Mouse (Mus musculus): ENCODE results near the gene Lgmn. TPM values are rescaled to one million over a fixed set of nuclear protein-coding genes. Genes with fewer than 3 reads are reported as not detected.

Lgmn gene
- polyA plus RNA-seq, 1 experiment from 2014 or later, result 47.2 TPM

- Histone ChIP-seq H3K27ac (no peak overlapping the region), H3K27me3 (replicated peaks) (no peaks in the 10 kb centered on the region), H3K4me3 (no peak overlapping the region), H3K4me2 (no peak overlapping the region), H3K4me1 (peaks cover 10% of the 10 kb centered on the region; the same call in 1 of the 2 replicates), H3K36me3 (peaks cover 63% of the 10 kb centered on the region), H3K9ac (no peak overlapping the region), H3K9me3 (replicated peaks) (no peaks in the 10 kb centered on the region)
- ATAC-seq, result peak; percentile 39; the same call in 1 of the 2 replicates
- WGBS (ENCODE audit: insufficient replicate concordance), result 60% methylated on average over 4 of the region's 4 CpGs
These were observed 80.2 kb downstream of the Lgmn start for GRCm38 (mm10) chr12:102359390-102359789.

GRCm38 (mm10) chr12:102356781-102357180 is 82.8 kb downstream of the Lgmn start:
- no peak for ATAC-seq
- Histone ChIP-seq H3K9me3 (replicated peaks) (no peaks in the 10 kb centered on the region), H3K4me3 (no peak overlapping the region), H3K36me3 (peaks cover 61% of the 10 kb centered on the region), H3K9ac (no peak overlapping the region), H3K4me1 (peaks cover 20% of the 10 kb centered on the region), H3K4me2 (no peak overlapping the region), H3K27me3 (replicated peaks) (no peaks in the 10 kb centered on the region), H3K27ac (no peak overlapping the region)
- WGBS (ENCODE audit: insufficient replicate concordance), result 58% methylated on average over 1 of the region's 1 CpGs

- no peak overlapping the region for H3K4me3 ChIP-seq
- H3K27me3 ChIP-seq (replicated peaks), result no peaks in the 10 kb centered on the region
- no peak for ATAC-seq
- H3K9me3 ChIP-seq (replicated peaks), result no peaks in the 10 kb centered on the region
- H3K36me3 ChIP-seq, result peaks cover 51% of the 10 kb centered on the region
- peaks cover 28% of the 10 kb centered on the region for H3K4me1 ChIP-seq
- H3K9ac ChIP-seq, result no peak overlapping the region
- H3K27ac ChIP-seq, result no peak overlapping the region
- H3K4me2 ChIP-seq, result peak overlapping the region; percentile 2; the same call in 1 of the 2 replicates
These were observed 83.8 kb downstream of the Lgmn start for GRCm38 (mm10) chr12:102355784-102356183.

- 34% methylated on average over 10 of the region's 10 CpGs for WGBS (ENCODE audit: insufficient replicate concordance)
- no peaks in the 10 kb centered on the region for H3K9me3 ChIP-seq (replicated peaks)
- peaks cover 30% of the 10 kb centered on the region for H3K4me1 ChIP-seq
- no peak overlapping the region for H3K4me2 ChIP-seq
- no peaks in the 10 kb centered on the region for H3K27me3 ChIP-seq (replicated peaks)
- H3K4me3 ChIP-seq, result no peak overlapping the region
- peaks cover 37% of the 10 kb centered on the region for H3K36me3 ChIP-seq
- peak; percentile 69 for ATAC-seq
- peak overlapping the region; percentile 36; the same call in 1 of the 2 replicates for H3K27ac ChIP-seq
- 0 out of 2 replicates have a peak overlapping the region, but pooled peaks have one; percentile 17 for H3K9ac ChIP-seq
These were observed 85.3 kb downstream of the Lgmn start for GRCm38 (mm10) chr12:102354126-102354984.

- no peak overlapping the region for H3K4me2 ChIP-seq
- no peaks in the 10 kb centered on the region for H3K27me3 ChIP-seq (replicated peaks)
- no peak overlapping the region for H3K9ac ChIP-seq
- H3K4me3 ChIP-seq, result no peak overlapping the region
- WGBS (ENCODE audit: insufficient replicate concordance), result 33% methylated on average over 1 of the region's 1 CpGs
- peaks cover 19% of the 10 kb centered on the region for H3K36me3 ChIP-seq
- no peak overlapping the region for H3K27ac ChIP-seq
- ATAC-seq, result no peak
- H3K9me3 ChIP-seq (replicated peaks), result no peaks in the 10 kb centered on the region
- H3K4me1 ChIP-seq, result peaks cover 25% of the 10 kb centered on the region
These were observed 88.6 kb downstream of the Lgmn start for GRCm38 (mm10) chr12:102350997-102351396.

GRCm38 (mm10) chr12:102348447-102348846 is 91.2 kb downstream of the Lgmn start:
- WGBS (ENCODE audit: insufficient replicate concordance), result 73% methylated on average over 6 of the region's 6 CpGs
- peaks cover 12% of the 10 kb centered on the region for H3K4me1 ChIP-seq
- no peak for ATAC-seq
- H3K27me3 ChIP-seq (replicated peaks), result no peaks in the 10 kb centered on the region
- no peak overlapping the region for H3K4me3 ChIP-seq
- no peak overlapping the region for H3K9ac ChIP-seq
- no peak overlapping the region for H3K27ac ChIP-seq
- H3K4me2 ChIP-seq, result no peak overlapping the region
- H3K36me3 ChIP-seq, result peaks cover 7% of the 10 kb centered on the region
- H3K9me3 ChIP-seq (replicated peaks), result no peaks in the 10 kb centered on the region

- 0 out of 2 replicates have a peak, but pooled peaks cover under 1% of the 10 kb centered on the region for H3K36me3 ChIP-seq
- 3% methylated on average over 1 of the region's 1 CpGs for WGBS (ENCODE audit: insufficient replicate concordance)
- H3K4me2 ChIP-seq, result no peak overlapping the region
- no peak overlapping the region for H3K9ac ChIP-seq
- ATAC-seq, result no peak
- peaks cover 16% of the 10 kb centered on the region for H3K4me1 ChIP-seq
- no peak overlapping the region for H3K27ac ChIP-seq
- no peaks in the 10 kb centered on the region for H3K27me3 ChIP-seq (replicated peaks)
- H3K9me3 ChIP-seq (replicated peaks), result no peaks in the 10 kb centered on the region
- no peak overlapping the region for H3K4me3 ChIP-seq
These were observed 93.1 kb downstream of the Lgmn start for GRCm38 (mm10) chr12:102346507-102346906.

GRCm38 (mm10) chr12:102345031-102345815 is 94.4 kb downstream of the Lgmn start:
- Histone ChIP-seq H3K4me3 (no peak overlapping the region), H3K9ac (no peak overlapping the region), H3K4me2 (no peak overlapping the region), H3K27me3 (replicated peaks) (no peaks in the 10 kb centered on the region), H3K4me1 (peaks cover 5% of the 10 kb centered on the region; the same call in 1 of the 2 replicates), H3K27ac (no peak overlapping the region), H3K9me3 (replicated peaks) (no peaks in the 10 kb centered on the region), H3K36me3 (0 out of 2 replicates have a peak, but pooled peaks cover 3% of the 10 kb centered on the region)
- WGBS (ENCODE audit: insufficient replicate concordance), result 66% methylated on average over 14 of the region's 14 CpGs
- no peak for ATAC-seq

Other genes starting within 250 kb of the Lgmn start
- gene Rin3, start 156.8 kb downstream of the Lgmn start, polyA plus RNA-seq (2016; fragmentation: Nextera tagmentation; extraction: Ambion mirVana), result 5.8 and 10.3 TPM in 2 replicates
- gene Golga5, start 29.3 kb upstream of the Lgmn start, polyA plus RNA-seq (2016; fragmentation: Nextera tagmentation; extraction: Ambion mirVana), result 18.5 and 19.5 TPM in 2 replicates
- gene Chga, start 115.2 kb upstream of the Lgmn start, polyA plus RNA-seq (2016; fragmentation: Nextera tagmentation; extraction: Ambion mirVana), result 1.3 and 1.4 TPM in 2 replicates

Measured in liver, embryonic 12.5 days (tissue).